26 mouse cellular contexts compared by ENCODE assay signal in genomic region chr16:11450626-11451025, GRCm38 (mm10).
"Had no signal": no experiment of that assay in that cellular context is flagged by ENCODE, and none has a peak within 500 bp of the region (broad histone marks: within the 10 kb centered on the region; RNA-seq: fewer than 3 reads in every experiment).

No protein-coding gene starts in this region.

- H3K4me1 ChIP-seq: heart, embryonic 10.5 days; heart, embryonic 12.5 days; hindbrain, embryonic 10.5 days; hindbrain, embryonic 12.5 days; intestine, embryonic 15.5 days; limb, embryonic 10.5 days; limb, embryonic 12.5 days had no signal

- H3K27me3 ChIP-seq: heart, embryonic 12.5 days; hindbrain, embryonic 12.5 days; intestine, embryonic 15.5 days; limb, embryonic 12.5 days had no signal

- H3K9me3 ChIP-seq: intestine, embryonic 15.5 days; limb, embryonic 10.5 days; limb, embryonic 12.5 days had no signal

- ATAC-seq: hindbrain, embryonic 16.5 days; inflammation-experienced regulatory T-cells, adult 6 months; intestine, embryonic 15.5 days; intestine, postnatal 0 days had no signal

- H3K9ac ChIP-seq: heart, embryonic 12.5 days; hindbrain, embryonic 12.5 days; hindbrain, embryonic 14.5 days; intestine, embryonic 15.5 days; limb, embryonic 12.5 days had no signal

- DNase-seq: gastrocnemius, adult 2 months; gastrocnemius, postnatal 14 days; gastrocnemius, postnatal 36 days; heart, adult 18-20 months; heart, postnatal 10 days; heart, postnatal 4 days; kidney, adult 18-20 months; kidney, adult 8-10 months; kidney, postnatal 10 days; kidney, postnatal 25 days; kidney, postnatal 4 days; liver had no signal

- H3K4me3 ChIP-seq: gastrocnemius, adult 2 months; heart, embryonic 10.5 days; heart, embryonic 12.5 days; hindbrain, embryonic 10.5 days; hindbrain, embryonic 12.5 days; intestine, embryonic 15.5 days; layer of hippocampus, adult 2 months; left cerebral cortex, adult 2 months; limb, embryonic 10.5 days; limb, embryonic 12.5 days had no signal

- H3K27ac ChIP-seq: gastrocnemius, adult 2 months; heart, embryonic 10.5 days; hindbrain, embryonic 10.5 days; hindbrain, embryonic 12.5 days; hindbrain, embryonic 14.5 days; intestine, embryonic 15.5 days; layer of hippocampus, adult 2 months; left cerebral cortex, adult 2 months; limb, embryonic 10.5 days; limb, embryonic 12.5 days had no signal

- H3K4me2 ChIP-seq: heart, embryonic 12.5 days; hindbrain, embryonic 12.5 days; hindbrain, embryonic 14.5 days; intestine, embryonic 15.5 days; limb, embryonic 12.5 days; liver, embryonic 11.5 days had no signal
